ENCODE assay signal across 11 mouse cellular contexts in the genomic region with DNA sequence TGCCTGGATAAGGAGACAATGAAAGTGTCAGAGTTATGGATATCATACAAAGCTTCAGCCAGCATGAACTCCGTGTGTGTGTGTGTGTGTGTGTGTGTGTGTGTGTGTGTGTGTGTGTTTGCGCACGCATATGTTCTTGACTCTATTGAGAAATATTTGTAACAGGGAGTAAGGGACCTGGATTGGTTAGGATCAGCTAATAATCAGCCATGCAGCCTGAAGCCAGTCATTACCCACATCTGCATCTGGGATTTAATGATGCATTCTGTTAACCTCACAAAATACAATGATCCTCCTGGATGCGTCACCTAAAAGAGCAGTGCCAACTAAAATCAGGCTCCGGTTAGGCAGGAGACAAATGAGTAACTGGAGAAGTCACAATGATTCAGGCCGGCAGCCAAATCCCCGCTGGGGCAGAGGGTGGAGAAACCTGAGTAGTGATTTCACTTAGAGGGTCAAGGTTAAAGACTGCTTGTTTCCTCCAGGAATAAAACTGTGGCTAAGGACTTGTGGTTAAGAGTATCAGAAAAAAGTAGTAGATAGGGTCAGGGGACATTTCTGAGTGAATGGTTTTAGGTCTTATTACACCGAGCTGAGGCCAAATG.
DNase-seq lines count a peak whose midpoint lies in the region; ATAC-seq lines count a peak whose summit lies in the region.
"Had no signal": no experiment of that assay in that cellular context is flagged by ENCODE, and none has a peak within 500 bp of the region (broad histone marks: within the 10 kb centered on the region; RNA-seq: fewer than 3 reads in every experiment).

No protein-coding gene starts in this region.

- no peak for ATAC-seq in forebrain, embryonic 11.5 days (replicated peaks; ENCODE audit: low FRiP score)
- ATAC-seq: activated CD4-positive, CD25-positive, alpha-beta regulatory T cell, adult 4 months; intestine, embryonic 15.5 days had no signal

- H3K4me3 ChIP-seq in forebrain, embryonic 11.5 days (ENCODE audit: low read depth, low read length), result no peak overlapping the region
- H3K4me3 ChIP-seq: intestine, embryonic 15.5 days; myocyte had no signal

- no peaks in the 10 kb centered on the region for H3K27me3 ChIP-seq in forebrain, embryonic 11.5 days (ENCODE audit: control insufficient read depth, insufficient read depth, low read length)
- H3K27me3 ChIP-seq: intestine, embryonic 15.5 days had no signal

- DNase-seq in cerebellum, postnatal 36 days, result peak; percentile 46 to 48
- DNase-seq in cerebellum, adult 8-10 months, result no peak
- peak; percentile 84 for DNase-seq in adrenal gland, postnatal 14 days
- DNase-seq in heart, postnatal 10 days, result peak; percentile 27 to 39
- DNase-seq in kidney, postnatal 10 days, result peak; percentile 61
- DNase-seq in frontal cortex, postnatal 14 days (ENCODE audit: low spot score in 2 of 2), result no peak
- DNase-seq in right cerebral cortex, postnatal 25 days, result no peak
- DNase-seq in forebrain, embryonic 11.5 days (ENCODE audit: low spot score), result no peak

- 79% methylated on average over 8 of the region's 8 CpGs for WGBS in forebrain, embryonic 11.5 days

- no peak overlapping the region for H3K4me2 ChIP-seq in forebrain, embryonic 11.5 days (ENCODE audit: low read depth, low read length, severe bottlenecking)
- H3K4me2 ChIP-seq: intestine, embryonic 15.5 days had no signal

- no peak overlapping the region for H3K9ac ChIP-seq in forebrain, embryonic 11.5 days (ENCODE audit: low read length)
- H3K9ac ChIP-seq: intestine, embryonic 15.5 days had no signal

- intact Hi-C loops in heart, postnatal 10 days (cut with DNase I), result no loop called here

- H3K4me1 ChIP-seq in forebrain, embryonic 11.5 days (replicated peaks; ENCODE audit: control insufficient read depth, insufficient read depth, low read length), result no peaks in the 10 kb centered on the region
- H3K4me1 ChIP-seq: intestine, embryonic 15.5 days had no signal

- no peak overlapping the region for H3K27ac ChIP-seq in forebrain, embryonic 11.5 days (ENCODE audit: low read depth, low read length)
- H3K27ac ChIP-seq: intestine, embryonic 15.5 days had no signal

- no peaks in the 10 kb centered on the region for H3K36me3 ChIP-seq in forebrain, embryonic 11.5 days (ENCODE audit: control insufficient read depth, insufficient read depth, low read length)
- H3K36me3 ChIP-seq: intestine, embryonic 15.5 days had no signal

- H3K9me3 ChIP-seq in forebrain, embryonic 11.5 days (ENCODE audit: control insufficient read depth, low read length), result no peaks in the 10 kb centered on the region
- H3K9me3 ChIP-seq: intestine, embryonic 15.5 days had no signal

Comparison
In these comparisons a context has a peak if more than half of its experiments do, and no peak if none do; other contexts are left out.
1. DNase-seq: peak in cerebellum, postnatal 36 days (2 of 2), adrenal gland, postnatal 14 days (single experiment), heart, postnatal 10 days (2 of 2) and kidney, postnatal 10 days (single experiment); none in cerebellum, adult 8-10 months (single experiment), frontal cortex, postnatal 14 days (0 of 2), right cerebral cortex, postnatal 25 days (single experiment) and forebrain, embryonic 11.5 days (single experiment).